Mouse (Mus musculus) CH12.LX (cell line): ENCODE results near the gene Adrb1.

Experiments used
- CTCF ChIP-seq, 2 experiments: IDR thresholded peaks in 1 of 2; conservative IDR thresholded peaks in 1 of 2; 2 replicates each; pipeline ENCODE4 v1.5.1; 2011 to 2012; ENCODE audit warnings: low read depth in 2 of 2, low read length in 2 of 2, improper control_type of control experiment in 1 of 2, inconsistent platforms in 1 of 2, mild to moderate bottlenecking in 1 of 2, moderate library complexity in 1 of 2
- EP300 ChIP-seq: IDR thresholded peaks from 2 replicates; pipeline ENCODE4 v1.6.1; 2011; ENCODE audit warnings: low read length, improper control_type of control experiment
- TBP ChIP-seq: conservative IDR thresholded peaks from 2 replicates; pipeline ENCODE4 v1.6.1; 2011; ENCODE audit warnings: low read depth, low read length, improper control_type of control experiment

DNA sequence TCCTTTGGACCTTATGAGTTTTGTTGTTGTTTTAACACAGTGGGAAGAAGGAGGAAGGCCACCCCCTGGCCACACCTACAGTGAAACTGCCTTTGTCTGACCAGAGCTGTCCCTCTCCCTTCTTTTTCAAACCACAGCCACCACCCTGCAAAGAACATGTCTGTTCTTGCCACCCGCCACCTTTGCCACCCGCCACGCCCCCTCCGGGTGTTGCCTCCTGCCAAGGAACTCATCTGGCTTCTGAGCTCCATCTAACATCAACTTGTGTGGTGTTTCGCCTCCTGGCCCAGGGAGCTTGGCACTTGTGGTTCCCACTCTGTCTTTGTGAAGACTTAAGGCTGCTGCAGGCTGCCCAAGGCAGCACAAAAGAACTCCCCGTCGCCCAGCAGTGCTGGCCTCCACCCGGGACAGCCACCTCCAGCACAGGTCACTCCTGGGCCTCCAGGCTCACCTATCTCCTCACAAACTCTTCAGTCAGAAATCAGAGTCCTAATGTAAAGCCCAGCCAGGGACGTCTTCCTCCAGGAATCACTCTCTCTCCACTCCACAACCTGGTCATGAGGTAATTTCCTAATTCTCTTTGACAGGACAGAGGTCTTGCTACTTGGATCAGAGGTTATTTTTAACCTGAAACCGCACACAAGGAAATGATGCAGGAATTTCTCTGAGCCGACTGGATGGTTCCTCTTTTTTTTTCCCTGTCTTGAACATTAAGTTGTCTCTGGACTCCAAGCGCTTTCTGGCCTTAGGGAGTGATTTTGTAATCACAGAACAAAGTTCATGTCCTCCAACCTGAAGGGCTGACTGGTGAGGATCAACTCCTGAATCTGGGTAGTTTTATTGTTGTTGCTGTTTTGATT lies 18.5 kb upstream of the Adrb1 start:
- TF ChIP-seq CTCF (conservative IDR thresholded peaks at IDR 0.05 in 1 of 2, IDR thresholded peaks at IDR 0.05 in 1 of 2; ENCODE audit: low read depth in 2 of 2, low read length in 2 of 2), result no peak
- TF ChIP-seq TBP, result no peak
- no peak for TF ChIP-seq EP300
